Mouse (Mus musculus) neural tube, embryonic 12.5 days (tissue): ENCODE measurements around the gene Tmtc4. TPM values are rescaled to one million over a fixed set of nuclear protein-coding genes. Genes with fewer than 3 reads are reported as not detected.

Experiments used
- ATAC-seq: fragments of 200-750 bp; cut with Nextera tagmentation; 2 replicates; pipeline ENCODE4 v1.8.0; 2017; ENCODE audit warnings: low read depth, mild to moderate bottlenecking, moderate TSS enrichment, moderate library complexity; ENCODE audit not compliant: low FRiP score
- H3K27ac ChIP-seq: fragments of 300-500 bp; sonication (generic); 2 replicates; pipeline ENCODE4 v1.5.1; 2016
- H3K27me3 ChIP-seq: fragments of 300-500 bp; sonication (generic); replicated peaks from 2 replicates; pipeline ENCODE4 v1.6.1; 2016; ENCODE audit warnings: mild to moderate bottlenecking
- H3K36me3 ChIP-seq: fragments of 300-500 bp; sonication (generic); 2 replicates; pipeline ENCODE4 v1.6.1; 2016; ENCODE audit warnings: mild to moderate bottlenecking
- H3K4me1 ChIP-seq: fragments of 300-500 bp; sonication (generic); 2 replicates; pipeline ENCODE4 v1.6.1; 2016
- H3K4me2 ChIP-seq: fragments of 300-500 bp; sonication (generic); replicated peaks from 2 replicates; pipeline ENCODE4 v1.6.1; 2016; ENCODE audit warnings: mild to moderate bottlenecking
- H3K4me3 ChIP-seq: fragments of 300-500 bp; sonication (generic); 2 replicates; pipeline ENCODE4 v1.5.1; 2016
- H3K9ac ChIP-seq: fragments of 300-500 bp; sonication (generic); 2 replicates; pipeline ENCODE4 v1.6.1; 2016; ENCODE audit warnings: mild to moderate bottlenecking
- H3K9me3 ChIP-seq: fragments of 300-500 bp; sonication (generic); 2 replicates; pipeline ENCODE4 v1.6.1; 2016; ENCODE audit warnings: mild to moderate bottlenecking
- WGBS: fragments of 180-500 bp; shearing (Covaris S2); methylation state at CpG from one replicate; pipeline ENCODE4 v1.1.7; 2016; 5-methylcytosine and 5-hydroxymethylcytosine counted together
- polyA plus RNA-seq: library from polyadenylated mRNA; unstranded; fragments of >200 nt; fragmentation: Nextera tagmentation; extraction: Ambion mirVana; gene quantifications from 2 replicates; pipeline ENCODE4 v1.2.1, GENCODE M21; 2016

The Tmtc4 gene
- polyA plus RNA-seq = 55.9 and 58.7 TPM in 2 replicates

DNA sequence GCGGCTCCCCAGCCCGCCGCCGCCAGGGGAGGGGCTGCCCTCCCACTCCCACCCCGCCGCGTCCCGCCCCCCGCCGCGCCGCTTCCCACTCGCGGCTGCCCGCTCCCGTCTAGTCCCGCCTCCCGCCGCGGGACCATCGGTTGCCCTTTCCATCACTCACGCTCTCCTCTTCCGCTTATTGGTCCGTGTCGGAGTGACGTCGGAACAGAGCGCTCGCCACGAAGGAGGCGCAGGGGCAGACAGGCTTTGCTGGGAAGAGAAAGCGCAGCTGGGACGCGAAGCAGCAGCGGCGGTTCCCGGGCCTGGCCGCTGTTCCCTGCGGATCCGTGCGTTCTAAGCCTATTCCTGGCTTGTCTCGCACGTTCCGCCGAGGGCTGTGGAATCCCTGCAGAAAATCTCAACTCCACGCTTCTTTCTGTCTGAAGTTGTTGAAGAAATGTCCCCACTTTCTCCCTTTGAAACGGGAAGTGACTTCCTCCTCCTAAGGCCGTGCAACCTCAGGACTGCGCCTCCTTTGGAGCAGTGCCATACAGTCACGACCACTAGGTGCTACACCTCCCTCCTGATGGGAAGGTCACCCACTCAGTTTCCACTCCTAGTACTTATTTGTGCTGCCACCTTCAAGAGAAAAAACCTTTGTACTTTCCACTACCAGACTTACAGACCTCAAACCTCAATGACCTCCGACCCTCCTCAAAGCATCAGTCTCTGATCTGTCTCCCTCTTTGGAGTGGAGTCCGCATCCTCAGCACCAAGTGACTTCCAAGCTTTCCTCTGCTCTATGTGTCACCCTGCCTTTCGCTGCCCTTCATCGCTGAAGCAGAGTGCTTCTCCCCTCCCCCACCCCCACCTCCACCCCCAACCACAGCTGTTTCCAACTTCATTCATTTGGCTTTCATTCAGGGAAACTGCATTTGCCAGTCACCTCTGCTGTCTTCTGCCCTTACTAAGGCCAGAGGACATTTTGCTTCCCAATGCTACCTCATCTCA, at the start of gene Tmtc4:
Gene Tmtc4 (minus strand): TSS at position 810 of the 990 bp plus-strand sequence.
- peak within 1 kb of the TSS; percentile 88 for H3K4me2 ChIP-seq
- peak within 1 kb of the TSS; percentile 87 for H3K9ac ChIP-seq
- no peaks in the 10 kb centered on the region for H3K36me3 ChIP-seq
- ATAC-seq = peak; percentile 99
- H3K9me3 ChIP-seq = no peaks in the 10 kb centered on the region
- H3K4me3 ChIP-seq = peak within 1 kb of the TSS; percentile 84
- H3K27ac ChIP-seq = peak within 1 kb of the TSS; percentile 84
- peaks cover 24% of the 10 kb centered on the region for H3K4me1 ChIP-seq
- H3K27me3 ChIP-seq = no peaks in the 10 kb centered on the region
- under 1% methylated on average over 49 of the region's 54 CpGs for WGBS

DNA sequence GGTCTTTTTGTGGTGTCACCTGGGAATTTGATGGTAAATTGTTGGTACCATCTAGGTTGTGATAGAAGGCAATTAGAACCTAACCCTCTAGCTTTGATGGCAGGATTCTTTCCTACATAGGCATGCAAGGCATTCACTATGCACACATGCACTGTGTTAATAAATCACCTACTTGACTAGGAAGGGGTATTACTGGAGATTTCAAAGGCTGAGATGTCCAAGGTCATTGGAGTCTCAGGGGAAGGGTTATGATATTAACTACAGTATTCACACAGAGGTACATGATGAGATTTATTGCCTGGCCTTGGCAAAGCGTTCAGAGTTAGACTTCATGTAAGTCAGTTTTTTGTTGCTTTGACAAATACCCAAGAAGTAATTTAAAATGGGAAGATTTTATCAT, 48.6 kb upstream of the Tmtc4 start:
- Histone ChIP-seq H3K9ac (no peak overlapping the region), H3K36me3 (no peaks in the 10 kb centered on the region)

DNA sequence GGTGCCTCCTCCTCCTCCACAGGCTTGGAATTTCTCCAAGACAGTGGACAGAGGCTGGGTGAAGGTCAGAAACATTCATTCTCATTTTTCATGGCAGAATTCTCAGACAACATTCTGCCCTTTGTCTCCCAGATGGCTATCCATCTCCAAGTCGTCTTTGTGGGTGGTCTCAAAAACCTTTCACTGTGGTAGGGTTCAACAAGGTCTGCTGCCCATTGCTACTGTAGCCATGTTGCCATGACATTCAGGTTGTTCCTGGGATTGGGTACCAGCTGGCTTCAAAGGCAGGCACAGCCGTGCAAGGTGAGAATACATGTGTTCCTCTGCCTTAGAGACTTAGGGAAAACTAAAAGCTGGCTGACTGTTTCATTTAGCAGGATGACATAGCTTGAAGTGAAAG, 44.0 kb upstream of the Tmtc4 start:
- Histone ChIP-seq H3K36me3 (no peaks in the 10 kb centered on the region), H3K4me1 (no peaks in the 10 kb centered on the region), H3K4me3 (no peak overlapping the region), H3K27me3 (no peaks in the 10 kb centered on the region), H3K4me2 (no peak overlapping the region), H3K9me3 (0 out of 2 replicates have a peak, but pooled peaks cover 4% of the 10 kb centered on the region), H3K9ac (no peak overlapping the region), H3K27ac (no peak overlapping the region)
- 48% methylated on average over 2 of the region's 2 CpGs for WGBS
- ATAC-seq = no peak

More for the DNA sequence above, 48.6 kb upstream of the Tmtc4 start:
- ATAC-seq = no peak
- Histone ChIP-seq H3K4me3 (no peak overlapping the region), H3K4me2 (no peak overlapping the region), H3K9me3 (0 out of 2 replicates have a peak, but pooled peaks cover 4% of the 10 kb centered on the region), H3K4me1 (peaks cover 2% of the 10 kb centered on the region; the same call in 1 of the 2 replicates), H3K27me3 (no peaks in the 10 kb centered on the region), H3K27ac (no peak overlapping the region)
- 66% methylated on average over 1 of the region's 1 CpGs for WGBS

- peak; percentile 13; the same call in 1 of the 2 replicates for ATAC-seq
Observed at GRCm38 (mm10) chr14:123022981-123023380, 39.1 kb upstream of the Tmtc4 start.

GRCm38 (mm10) chr14:123016310-123016709, 32.5 kb upstream of the Tmtc4 start:
- H3K27ac ChIP-seq = no peak overlapping the region
- 86% methylated on average over 1 of the region's 1 CpGs for WGBS
- no peaks in the 10 kb centered on the region for H3K36me3 ChIP-seq
- H3K27me3 ChIP-seq = no peaks in the 10 kb centered on the region
- no peaks in the 10 kb centered on the region for H3K4me1 ChIP-seq
- H3K4me3 ChIP-seq = no peak overlapping the region
- no peak overlapping the region for H3K9ac ChIP-seq
- H3K9me3 ChIP-seq = no peaks in the 10 kb centered on the region
- H3K4me2 ChIP-seq = no peak overlapping the region
- no peak for ATAC-seq

More at GRCm38 (mm10) chr14:123022981-123023380, 39.1 kb upstream of the Tmtc4 start:
- Histone ChIP-seq H3K4me2 (no peak overlapping the region), H3K9me3 (no peaks in the 10 kb centered on the region), H3K27me3 (no peaks in the 10 kb centered on the region), H3K36me3 (no peaks in the 10 kb centered on the region), H3K4me3 (no peak overlapping the region), H3K27ac (no peak overlapping the region), H3K4me1 (no peaks in the 10 kb centered on the region), H3K9ac (no peak overlapping the region)

GRCm38 (mm10) chr14:123015687-123016086, 31.9 kb upstream of the Tmtc4 start:
- 83% methylated on average over 2 of the region's 2 CpGs for WGBS
- no peak for ATAC-seq
- no peak overlapping the region for H3K9ac ChIP-seq

DNA sequence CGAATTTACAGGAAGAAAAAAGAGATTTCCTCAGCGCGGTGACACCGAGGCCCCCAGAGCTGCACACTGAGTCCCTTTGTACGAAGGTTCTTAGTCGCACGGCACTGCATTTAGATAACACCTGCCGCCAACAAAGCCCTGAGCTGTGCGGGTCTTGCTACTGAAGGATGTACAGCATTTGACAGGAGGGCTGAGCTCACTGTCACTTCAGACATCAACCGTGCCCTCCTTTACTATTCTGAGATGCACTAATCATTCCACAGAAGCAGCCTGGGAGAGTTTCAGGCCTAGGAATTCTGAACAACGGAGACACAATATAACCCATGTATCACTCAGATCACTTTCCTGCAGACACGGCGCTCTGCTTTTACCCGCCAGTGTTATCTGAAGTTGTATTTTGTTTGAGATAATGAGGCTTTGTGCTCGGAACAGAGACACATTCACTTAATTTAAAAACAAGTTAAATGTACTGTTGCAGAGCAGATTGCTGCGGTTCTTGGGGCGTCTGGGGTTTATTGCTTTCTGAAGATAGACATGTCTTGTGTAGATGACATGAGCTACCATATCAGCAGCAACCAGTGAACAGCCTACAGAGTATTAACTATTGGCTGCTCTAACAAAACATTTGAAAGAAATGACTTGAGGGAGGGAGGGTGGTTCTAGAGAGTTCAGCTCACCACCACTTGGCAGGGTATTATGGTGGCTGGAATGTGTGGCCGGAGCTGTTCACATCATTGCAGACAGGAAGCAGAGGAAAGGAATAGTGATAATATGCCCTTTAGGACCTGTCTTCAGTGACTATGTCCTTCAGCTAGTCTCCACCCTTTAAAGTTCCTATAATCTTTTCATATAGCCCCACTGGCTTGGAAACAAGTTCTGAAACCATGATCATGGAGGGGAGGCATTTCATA, 25.5 kb upstream of the Tmtc4 start:
- H3K27ac ChIP-seq = no peak overlapping the region
- H3K4me2 ChIP-seq = peak overlapping the region; percentile 34
- no peaks in the 10 kb centered on the region for H3K27me3 ChIP-seq
- ATAC-seq = peak; percentile 90
- no peaks in the 10 kb centered on the region for H3K36me3 ChIP-seq
- H3K9ac ChIP-seq = no peak overlapping the region
- 50% methylated on average over 18 of the region's 18 CpGs for WGBS
- no peak overlapping the region for H3K4me3 ChIP-seq
- H3K9me3 ChIP-seq = no peaks in the 10 kb centered on the region
- H3K4me1 ChIP-seq = peaks cover 7% of the 10 kb centered on the region; the same call in 1 of the 2 replicates

More at GRCm38 (mm10) chr14:123015687-123016086, 31.9 kb upstream of the Tmtc4 start:
- Histone ChIP-seq H3K4me3 (no peak overlapping the region), H3K4me2 (no peak overlapping the region), H3K27ac (no peak overlapping the region), H3K4me1 (no peaks in the 10 kb centered on the region), H3K36me3 (no peaks in the 10 kb centered on the region), H3K27me3 (no peaks in the 10 kb centered on the region), H3K9me3 (no peaks in the 10 kb centered on the region)

DNA sequence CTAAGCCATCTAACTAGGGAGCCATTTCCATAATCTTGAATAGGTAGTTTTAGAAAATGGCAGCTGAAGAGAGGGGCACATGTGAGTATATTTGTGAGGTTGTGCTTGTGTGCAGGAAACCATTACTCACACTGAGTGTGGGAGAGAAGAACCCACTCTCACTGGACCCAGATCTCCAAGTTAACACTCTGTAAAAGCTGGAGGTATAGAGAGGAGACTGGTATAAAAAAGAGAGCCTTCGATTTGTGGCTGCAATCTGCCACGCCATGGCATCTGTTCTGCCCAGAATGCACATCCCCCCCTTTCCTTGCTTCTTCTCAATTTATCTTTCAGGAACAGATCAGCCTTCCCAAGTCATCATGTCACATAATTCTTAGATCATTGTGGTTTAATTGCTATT, 24.8 kb upstream of the Tmtc4 start:
- Histone ChIP-seq H3K4me3 (no peak overlapping the region), H3K4me2 (peak overlapping the region; percentile 34), H3K36me3 (no peaks in the 10 kb centered on the region), H3K27me3 (no peaks in the 10 kb centered on the region), H3K9ac (no peak overlapping the region), H3K4me1 (peaks cover 7% of the 10 kb centered on the region; the same call in 1 of the 2 replicates), H3K9me3 (no peaks in the 10 kb centered on the region), H3K27ac (no peak overlapping the region)
- peak; percentile 74 for ATAC-seq
- WGBS = 52% methylated on average over 2 of the region's 2 CpGs

DNA sequence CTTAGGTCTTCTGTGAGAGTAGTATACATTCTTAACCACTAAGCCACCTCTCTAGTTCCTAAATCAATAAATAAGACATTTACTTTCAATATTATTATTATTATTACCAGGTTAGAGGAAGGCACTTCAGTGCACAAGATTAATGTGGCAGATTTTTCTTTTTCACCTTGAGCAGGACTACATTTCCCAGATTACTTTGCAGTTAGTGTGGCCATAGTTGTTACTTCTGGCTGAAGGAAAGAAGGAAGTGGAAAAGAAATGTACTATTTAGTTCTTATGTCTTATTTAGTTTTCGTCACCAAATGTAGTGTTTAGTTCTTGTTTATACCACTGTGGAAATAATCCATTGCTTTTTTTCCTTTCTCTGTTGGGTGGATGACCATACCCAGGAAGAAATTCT, 19.9 kb upstream of the Tmtc4 start:
- ATAC-seq = no peak
- H3K4me2 ChIP-seq = no peak overlapping the region
- H3K9me3 ChIP-seq = no peaks in the 10 kb centered on the region
- WGBS = 96% methylated on average over 1 of the region's 1 CpGs
- H3K4me1 ChIP-seq = peaks cover 3% of the 10 kb centered on the region; the same call in 1 of the 2 replicates
- H3K36me3 ChIP-seq = no peaks in the 10 kb centered on the region
- no peak overlapping the region for H3K4me3 ChIP-seq
- H3K27ac ChIP-seq = no peak overlapping the region
- H3K9ac ChIP-seq = no peak overlapping the region
- H3K27me3 ChIP-seq = no peaks in the 10 kb centered on the region

DNA sequence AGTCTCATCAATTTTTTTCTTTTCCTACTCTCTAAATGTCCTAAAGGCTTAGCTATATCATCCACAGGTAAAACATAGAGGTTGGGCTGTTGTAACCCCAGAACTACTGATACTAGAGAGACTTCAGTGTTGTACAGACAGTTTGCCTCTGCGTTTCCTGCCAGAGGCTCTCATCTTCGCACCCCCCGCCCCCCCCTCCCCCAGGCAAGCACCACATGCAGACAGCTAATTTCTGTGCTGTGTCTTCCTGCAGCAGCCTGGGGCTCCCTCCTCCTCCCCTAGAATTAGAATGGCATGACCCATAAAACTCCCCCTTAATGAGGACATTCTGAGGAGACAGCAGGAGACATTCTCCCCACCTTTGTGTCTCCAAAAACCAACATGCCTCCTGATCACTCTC, 17.6 kb upstream of the Tmtc4 start:
- H3K36me3 ChIP-seq = no peaks in the 10 kb centered on the region
- H3K4me2 ChIP-seq = no peak overlapping the region
- H3K4me1 ChIP-seq = no peaks in the 10 kb centered on the region
- H3K9me3 ChIP-seq = no peaks in the 10 kb centered on the region
- H3K9ac ChIP-seq = no peak overlapping the region
- no peak overlapping the region for H3K4me3 ChIP-seq
- H3K27ac ChIP-seq = no peak overlapping the region
- ATAC-seq = no peak
- H3K27me3 ChIP-seq = no peaks in the 10 kb centered on the region
- WGBS = 20% methylated on average over 3 of the region's 3 CpGs

DNA sequence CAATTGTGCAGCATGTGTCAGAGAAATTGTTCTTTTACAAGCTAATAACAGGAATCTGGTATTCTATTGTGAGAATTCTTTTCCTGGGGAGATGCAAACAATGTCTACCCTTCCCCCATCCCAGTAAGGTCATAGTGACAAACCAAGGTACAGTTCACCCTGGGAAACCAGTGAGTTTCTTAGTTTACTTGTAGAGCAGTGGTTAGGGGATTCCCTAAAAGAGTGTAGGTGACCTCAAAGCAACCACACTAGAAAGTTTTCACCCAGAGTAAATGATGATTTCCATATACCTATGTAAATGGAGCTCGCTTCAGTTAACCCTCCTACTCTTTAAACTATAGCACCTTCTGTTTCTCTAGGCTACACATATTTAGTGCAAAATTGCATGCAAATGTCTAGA, 13.6 kb upstream of the Tmtc4 start:
- Histone ChIP-seq H3K9ac (no peak overlapping the region), H3K27ac (no peak overlapping the region), H3K27me3 (no peaks in the 10 kb centered on the region), H3K36me3 (no peaks in the 10 kb centered on the region), H3K4me2 (no peak overlapping the region), H3K9me3 (no peaks in the 10 kb centered on the region), H3K4me1 (no peaks in the 10 kb centered on the region), H3K4me3 (no peak overlapping the region)
- no peak for ATAC-seq
- WGBS = 90% methylated on average over 1 of the region's 1 CpGs

DNA sequence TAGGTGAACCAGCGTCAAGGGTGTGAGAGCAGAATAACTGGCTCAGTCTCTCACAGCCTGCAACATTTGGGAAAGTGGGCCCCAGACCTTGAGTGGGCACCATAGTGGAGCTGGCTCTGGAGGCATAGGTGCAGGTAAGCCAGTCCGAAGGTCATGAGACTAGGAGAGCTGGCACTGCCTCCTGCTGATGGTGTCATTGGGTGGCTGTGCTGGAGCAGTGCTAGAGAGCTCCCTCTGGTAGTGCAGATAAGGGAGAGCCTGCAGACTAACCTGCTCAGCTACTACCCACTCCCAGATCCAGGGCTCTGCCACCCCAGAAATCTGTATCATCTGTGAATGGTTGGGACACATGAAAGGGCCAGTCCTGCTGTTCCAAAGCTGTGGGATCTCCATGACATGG, 10.1 kb upstream of the Tmtc4 start:
- Histone ChIP-seq H3K4me1 (no peaks in the 10 kb centered on the region), H3K27me3 (no peaks in the 10 kb centered on the region), H3K4me2 (no peak overlapping the region), H3K4me3 (no peak overlapping the region), H3K9ac (no peak overlapping the region), H3K36me3 (no peaks in the 10 kb centered on the region), H3K27ac (no peak overlapping the region), H3K9me3 (no peaks in the 10 kb centered on the region)
- 0 out of 2 replicates have a peak, but pooled peaks have one; percentile 25 for ATAC-seq
- WGBS = 88% methylated on average over 2 of the region's 2 CpGs
